Mouse (Mus musculus): ENCODE data around the gene Igf2bp3. TPM values are rescaled to one million over a fixed set of nuclear protein-coding genes. Genes with fewer than 3 reads are reported as not detected.

Gene Igf2bp3
- polyA plus RNA-seq, 1 experiment from 2014 or later = 73.4 TPM

DNA sequence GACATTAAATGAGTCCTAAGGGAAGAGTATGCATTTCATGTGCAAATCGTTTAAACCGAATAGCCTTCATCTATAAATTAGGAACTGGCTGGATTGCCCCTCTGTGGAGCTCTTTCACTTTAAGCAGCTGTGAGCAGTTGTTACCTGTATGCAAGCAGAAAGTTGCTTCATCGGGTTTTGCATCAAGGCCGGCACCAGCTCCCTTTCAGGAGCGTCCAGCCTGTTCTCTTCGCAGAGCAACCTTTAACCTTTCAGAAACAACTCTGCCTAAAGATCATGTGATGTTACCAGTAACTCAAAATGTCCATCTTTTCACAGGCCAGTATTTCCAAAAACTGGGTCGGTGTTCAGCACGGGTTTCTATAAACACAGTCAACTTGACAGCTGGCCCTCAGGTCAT lies 167.8 kb downstream of the Igf2bp3 start:
- no peak overlapping the region for H3K4me3 ChIP-seq (ENCODE audit: low read length)
- no peak overlapping the region for H3K27ac ChIP-seq (ENCODE audit: low read depth, low read length)
- no peak overlapping the region for H3K4me2 ChIP-seq (replicated peaks; ENCODE audit: low read depth, low read length)
- no peaks in the 10 kb centered on the region for H3K4me1 ChIP-seq (ENCODE audit: control insufficient read depth, insufficient read depth, low read length)
- no peaks in the 10 kb centered on the region for H3K36me3 ChIP-seq (ENCODE audit: control insufficient read depth, insufficient read depth, low read length)
- H3K9me3 ChIP-seq (ENCODE audit: control insufficient read depth, low read length) = no peaks in the 10 kb centered on the region
- no peaks in the 10 kb centered on the region for H3K27me3 ChIP-seq (ENCODE audit: control insufficient read depth, insufficient read depth, low read length)
- ATAC-seq (ENCODE audit: low FRiP score, low TSS enrichment) = no peak
- 63% methylated on average over 8 of the region's 8 CpGs for WGBS
- H3K9ac ChIP-seq (ENCODE audit: low read depth, low read length) = no peak overlapping the region

DNA sequence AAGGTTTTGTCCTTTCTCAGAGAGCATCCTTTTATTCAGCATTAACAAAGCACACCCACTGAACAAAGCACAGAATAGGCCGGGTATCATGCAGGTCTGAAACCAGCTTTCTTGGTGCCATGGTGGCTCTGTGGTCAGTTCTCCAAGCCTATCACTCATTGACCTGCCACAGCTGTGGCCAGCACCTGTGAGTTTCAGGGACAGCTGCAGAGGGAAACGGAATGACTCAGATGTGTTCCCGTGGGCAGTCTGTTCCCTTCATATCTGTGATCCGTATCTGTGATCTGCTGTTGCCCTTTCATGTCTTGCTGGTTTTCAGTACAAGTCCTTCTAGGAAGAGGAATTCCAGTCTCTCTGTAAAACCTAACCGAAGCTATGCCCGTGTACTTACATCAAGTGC lies 168.3 kb downstream of the Igf2bp3 start:
- H3K9ac ChIP-seq (ENCODE audit: low read depth, low read length) = no peak overlapping the region
- H3K4me1 ChIP-seq (ENCODE audit: control insufficient read depth, insufficient read depth, low read length) = no peaks in the 10 kb centered on the region
- H3K36me3 ChIP-seq (ENCODE audit: control insufficient read depth, insufficient read depth, low read length) = no peaks in the 10 kb centered on the region
- 72% methylated on average over 6 of the region's 6 CpGs for WGBS
- H3K27me3 ChIP-seq (ENCODE audit: control insufficient read depth, insufficient read depth, low read length) = no peaks in the 10 kb centered on the region
- H3K4me2 ChIP-seq (replicated peaks; ENCODE audit: low read depth, low read length) = no peak overlapping the region
- no peak overlapping the region for H3K4me3 ChIP-seq (ENCODE audit: low read length)
- H3K27ac ChIP-seq (ENCODE audit: low read depth, low read length) = no peak overlapping the region
- no peaks in the 10 kb centered on the region for H3K9me3 ChIP-seq (ENCODE audit: control insufficient read depth, low read length)
- no peak for ATAC-seq (ENCODE audit: low FRiP score, low TSS enrichment)

DNA sequence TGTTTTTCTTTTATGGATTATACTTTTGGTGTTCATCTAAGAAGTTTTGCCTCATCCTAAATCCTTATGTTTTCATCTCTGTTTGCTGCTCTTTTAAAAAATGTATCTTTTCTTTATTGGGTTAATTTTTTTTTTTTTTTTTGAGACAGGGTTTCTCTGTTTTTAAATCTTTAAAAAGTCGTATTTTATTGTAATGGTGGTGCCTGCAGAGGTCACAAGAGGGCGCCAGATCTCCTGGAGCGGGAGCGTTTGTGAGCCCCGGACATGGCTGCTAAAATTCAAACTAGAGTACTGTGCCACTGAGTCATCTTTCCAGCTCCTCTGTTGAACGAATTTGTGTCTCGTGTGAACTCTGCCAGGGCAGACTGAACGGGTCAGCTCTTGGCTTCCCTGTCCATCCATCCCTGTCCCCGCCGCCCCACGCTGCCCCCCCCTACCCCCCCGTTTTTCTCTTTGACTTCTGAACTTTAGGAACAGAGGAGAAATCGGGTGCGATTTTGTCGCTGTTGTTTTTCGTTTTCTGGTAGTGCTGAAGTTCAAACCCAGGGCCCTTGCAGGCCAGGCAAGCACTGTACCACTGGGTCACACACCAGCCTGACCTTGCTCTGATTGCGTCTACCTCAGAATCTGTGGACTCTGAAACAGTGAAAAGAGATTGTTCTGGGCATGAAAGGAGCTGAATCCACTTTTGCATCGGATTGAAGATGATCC lies 175.1 kb downstream of the Igf2bp3 start:
- ATAC-seq (ENCODE audit: low FRiP score, low TSS enrichment) = peak; percentile 73
- WGBS = 11% methylated on average over 18 of the region's 18 CpGs

DNA sequence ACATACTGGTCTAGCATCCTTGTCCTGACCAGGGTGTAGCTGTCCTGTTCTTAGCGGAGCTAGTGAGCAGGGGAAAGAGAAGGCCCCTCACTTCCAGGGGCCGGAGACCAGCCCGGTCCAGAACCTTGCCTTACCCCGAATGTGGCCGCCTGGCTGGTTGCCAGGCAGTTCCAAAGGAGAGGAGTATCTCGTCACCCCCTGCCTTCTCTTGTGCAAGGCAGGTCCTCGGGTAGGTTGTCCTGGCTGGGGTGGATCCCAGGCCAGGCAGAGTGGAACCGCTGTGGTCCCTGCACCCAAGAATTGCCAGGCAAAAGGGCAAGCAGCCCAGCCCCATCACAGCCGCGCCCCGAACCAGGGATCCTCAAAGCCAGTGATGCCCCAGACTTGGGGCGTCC lies 177.5 kb downstream of the Igf2bp3 start:
- no peak overlapping the region for H3K9ac ChIP-seq (ENCODE audit: low read depth, low read length)
- H3K27ac ChIP-seq (ENCODE audit: low read depth, low read length) = no peak overlapping the region
- ATAC-seq (ENCODE audit: low FRiP score, low TSS enrichment) = no peak
- 64% methylated on average over 12 of the region's 12 CpGs for WGBS
- H3K27me3 ChIP-seq (ENCODE audit: control insufficient read depth, insufficient read depth, low read length) = 0 out of 2 replicates have a peak, but pooled peaks cover 4% of the 10 kb centered on the region
- no peaks in the 10 kb centered on the region for H3K36me3 ChIP-seq (ENCODE audit: control insufficient read depth, insufficient read depth, low read length)
- no peak overlapping the region for H3K4me2 ChIP-seq (replicated peaks; ENCODE audit: low read depth, low read length)
- H3K9me3 ChIP-seq (ENCODE audit: control insufficient read depth, low read length) = no peaks in the 10 kb centered on the region
- peaks cover 6% of the 10 kb centered on the region; the same call in 1 of the 2 replicates for H3K4me1 ChIP-seq (ENCODE audit: control insufficient read depth, insufficient read depth, low read length)
- no peak overlapping the region for H3K4me3 ChIP-seq (ENCODE audit: low read length)

More for the DNA sequence above, 175.1 kb downstream of the Igf2bp3 start:
- H3K4me3 ChIP-seq (ENCODE audit: low read length) = peak overlapping the region; percentile 37
- H3K27ac ChIP-seq (ENCODE audit: low read depth, low read length) = no peak overlapping the region
- no peaks in the 10 kb centered on the region for H3K9me3 ChIP-seq (ENCODE audit: control insufficient read depth, low read length)
- 0 out of 2 replicates have a peak overlapping the region, but pooled peaks have one; percentile 18 for H3K9ac ChIP-seq (ENCODE audit: low read depth, low read length)
- peak overlapping the region; percentile 35; the same call in 1 of the 2 replicates for H3K4me2 ChIP-seq (replicated peaks; ENCODE audit: low read depth, low read length)
- H3K36me3 ChIP-seq (ENCODE audit: control insufficient read depth, insufficient read depth, low read length) = no peaks in the 10 kb centered on the region
- 0 out of 2 replicates have a peak, but pooled peaks cover 4% of the 10 kb centered on the region for H3K27me3 ChIP-seq (ENCODE audit: control insufficient read depth, insufficient read depth, low read length)
- peaks cover 6% of the 10 kb centered on the region; the same call in 1 of the 2 replicates for H3K4me1 ChIP-seq (ENCODE audit: control insufficient read depth, insufficient read depth, low read length)

DNA sequence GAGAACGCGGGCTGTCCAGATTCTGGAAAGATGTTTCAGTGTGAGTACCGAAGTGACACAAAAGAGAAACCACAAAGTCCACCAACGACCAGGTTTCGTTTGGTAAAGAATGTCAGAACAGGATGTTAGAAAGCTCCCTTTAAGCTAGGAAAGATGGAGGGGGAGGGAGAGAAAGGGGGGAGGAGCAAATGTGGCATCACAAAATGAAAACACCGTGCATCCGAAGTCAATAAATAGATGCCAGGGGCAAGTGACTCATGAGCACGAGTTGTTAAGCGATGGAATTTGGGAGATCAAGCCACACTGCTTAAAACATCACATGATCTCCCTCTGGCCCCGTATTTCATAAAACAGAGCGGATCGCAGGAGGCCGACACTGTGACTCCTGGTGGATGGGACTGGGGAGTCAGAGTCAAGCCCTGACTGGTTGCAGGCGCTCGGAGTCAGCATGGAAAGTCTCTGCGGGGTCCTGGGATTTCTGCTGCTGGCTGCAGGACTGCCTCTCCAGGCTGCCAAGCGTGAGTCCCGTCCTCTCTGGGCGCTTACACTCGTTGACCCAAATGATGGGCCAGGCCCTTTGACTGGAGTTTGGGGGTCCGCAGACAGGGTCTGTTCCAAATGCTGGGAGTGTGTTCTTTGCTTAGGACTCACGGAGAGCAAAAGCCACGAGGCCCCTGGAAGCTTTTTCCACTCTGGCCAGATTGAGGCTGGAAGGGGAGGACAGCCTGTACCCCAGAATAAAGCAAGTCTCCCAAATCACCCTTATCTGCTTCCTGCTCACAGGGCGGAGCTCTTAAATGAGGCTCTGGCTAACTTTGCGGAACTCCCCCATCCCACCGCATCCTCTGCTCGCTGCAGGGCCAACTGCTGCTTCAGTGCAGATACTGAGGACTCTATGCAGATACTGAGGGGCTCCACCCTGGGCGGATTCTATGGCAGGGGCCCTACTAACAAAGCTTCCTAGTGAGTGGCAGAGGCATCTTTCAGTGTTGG lies 178.2 kb downstream of the Igf2bp3 start, which contains the start of gene Gpnmb:
Gene Gpnmb, plus strand, starts transcription at position 272 of the 993 bp plus-strand sequence.
- H3K36me3 ChIP-seq (ENCODE audit: control insufficient read depth, insufficient read depth, low read length) = no peaks in the 10 kb centered on the region
- 0 out of 2 replicates have a peak, but pooled peaks cover 4% of the 10 kb centered on the region for H3K27me3 ChIP-seq (ENCODE audit: control insufficient read depth, insufficient read depth, low read length)
- no peak within 1 kb of the TSS for H3K27ac ChIP-seq (ENCODE audit: low read depth, low read length)
- H3K4me2 ChIP-seq (replicated peaks; ENCODE audit: low read depth, low read length) = peak within 1 kb of the TSS; percentile 38
- peaks cover 7% of the 10 kb centered on the region; the same call in 1 of the 2 replicates for H3K4me1 ChIP-seq (ENCODE audit: control insufficient read depth, insufficient read depth, low read length)
- H3K9me3 ChIP-seq (ENCODE audit: control insufficient read depth, low read length) = no peaks in the 10 kb centered on the region
- no peak within 1 kb of the TSS; the same call in 1 of the 2 replicates for H3K4me3 ChIP-seq (ENCODE audit: low read length)
- H3K9ac ChIP-seq (ENCODE audit: low read depth, low read length) = 0 out of 2 replicates have a peak within 1 kb of the TSS, but pooled peaks have one; percentile 1
- ATAC-seq (ENCODE audit: low FRiP score, low TSS enrichment) = 0 out of 2 replicates have a peak, but pooled peaks have one; percentile 41
- 36% methylated on average over 28 of the region's 28 CpGs for WGBS

Other genes with a start within 250 kb of the Igf2bp3 start
- gene Doxl2, start 240.0 kb downstream of the Igf2bp3 start, polyA plus RNA-seq (2014; fragmentation: Nextera tagmentation; extraction: Ambion mirVana) = not detected in 2 replicates
- not detected in 2 replicates for gene Svs1, start 228.1 kb downstream of the Igf2bp3 start, polyA plus RNA-seq (2014; fragmentation: Nextera tagmentation; extraction: Ambion mirVana)
- 0.17 and 0.28 TPM in 2 replicates for gene Gpnmb, start 178.4 kb downstream of the Igf2bp3 start, polyA plus RNA-seq (2014; fragmentation: Nextera tagmentation; extraction: Ambion mirVana)
- 75.1 and 84.5 TPM in 2 replicates for gene Malsu1, start 141.2 kb downstream of the Igf2bp3 start, polyA plus RNA-seq (2014; fragmentation: Nextera tagmentation; extraction: Ambion mirVana)
- 60.1 and 136 TPM in 2 replicates for gene Tra2a, start 49.1 kb upstream of the Igf2bp3 start, polyA plus RNA-seq (2014; fragmentation: Nextera tagmentation; extraction: Ambion mirVana)
- gene Ccdc126, start 104.3 kb upstream of the Igf2bp3 start, polyA plus RNA-seq (2014; fragmentation: Nextera tagmentation; extraction: Ambion mirVana) = 8.4 and 11.9 TPM in 2 replicates
- 7.0 and 7.5 TPM in 2 replicates for gene Fam221a, start 152.8 kb upstream of the Igf2bp3 start, polyA plus RNA-seq (2014; fragmentation: Nextera tagmentation; extraction: Ambion mirVana)
- gene Stk31, start 180.6 kb upstream of the Igf2bp3 start, polyA plus RNA-seq (2014; fragmentation: Nextera tagmentation; extraction: Ambion mirVana) = not detected in 2 replicates

Data from kidney, embryonic 14.5 days (tissue).